Mouse (Mus musculus) bone marrow, adult 2 months (tissue): Measurements from ENCODE around the gene Zfyve21.

Source experiments
- CTCF ChIP-seq: fragments of 200-500 bp; IDR thresholded peaks from 2 replicates; pipeline ENCODE4 v1.5.1; 2011; ENCODE audit warnings: low read length, control low read depth; ENCODE audit not compliant: control insufficient read depth, insufficient read depth
- POLR2A ChIP-seq: fragments of 200-500 bp; IDR thresholded peaks from 2 replicates; pipeline ENCODE4 v1.6.1; 2011; ENCODE audit warnings: low read depth, mild to moderate bottlenecking, control low read depth, low read length, borderline replicate concordance; ENCODE audit not compliant: control insufficient read depth

DNA sequence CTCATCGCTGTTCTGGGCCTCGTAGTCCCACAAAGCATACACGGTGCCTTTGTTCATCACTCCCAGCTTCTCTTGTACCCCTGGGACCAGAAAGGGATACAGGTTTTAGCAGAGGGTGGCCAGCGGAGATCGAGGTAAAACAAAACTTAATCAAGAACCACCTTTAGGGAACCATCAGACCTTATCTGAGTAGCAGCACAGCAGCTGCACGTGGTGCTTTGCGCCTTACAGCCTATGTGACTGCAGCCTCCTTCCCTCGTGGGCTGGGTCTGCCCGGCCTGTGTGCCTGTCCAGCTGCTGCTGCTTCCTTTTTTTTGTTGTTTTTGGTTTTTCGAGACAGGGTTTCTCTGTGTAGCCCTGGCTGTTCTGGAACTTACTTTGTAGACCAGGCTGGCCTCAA lies 16.4 kb downstream of the Zfyve21 start:
- TF ChIP-seq POLR2A (no peak), CTCF (no peak)
